Mouse (Mus musculus): ENCODE results near the gene Sltm.

GRCm38 (mm10) chr9:70506186-70506585 lies 36.4 kb upstream of the Sltm start:
- no peak for TF ChIP-seq CTCF (IDR thresholded peaks at IDR 0.05; ENCODE audit: insufficient read depth, low read length)
- no peak for TF ChIP-seq POLR2A (IDR thresholded peaks at IDR 0.05; ENCODE audit: borderline replicate concordance, extremely low read depth, low read depth, low read length)

All from lung, adult 2 months (tissue).